Mouse (Mus musculus) monocyte, adult 5-6 weeks (primary cell): ENCODE data around the gene Osbpl3. TPM values are rescaled to one million over a fixed set of nuclear protein-coding genes. Genes with fewer than 3 reads are reported as not detected.
A peak's percentile ranks its signal among the peaks of the same experiment; 100 is the strongest.
"Not testable (repeated sequence)": the region's sequence is repeated elsewhere in the genome, so short reads cannot be mapped to it uniquely, and the experiment has no call there.

ENCODE experiments used
- ATAC-seq: fragments of 153-309, 156-312 bp; replicated peaks from 2 replicates; pipeline ENCODE4 v1.8.0; 2017; ENCODE audit warnings: mild to moderate bottlenecking; ENCODE audit not compliant: low TSS enrichment, insufficient number of reproducible peaks, severe bottlenecking, poor library complexity, low FRiP score
- total RNA-seq: library from RNA; stranded (forward); fragments of 200-1000, 200-491, 200-594 nt; gene quantifications from 3 replicates; pipeline ENCODE4 v1.2.3, GENCODE M21; 2017

The Osbpl3 gene
- total RNA-seq, 1 experiment from 2014 or later: 65.9 TPM

DNA sequence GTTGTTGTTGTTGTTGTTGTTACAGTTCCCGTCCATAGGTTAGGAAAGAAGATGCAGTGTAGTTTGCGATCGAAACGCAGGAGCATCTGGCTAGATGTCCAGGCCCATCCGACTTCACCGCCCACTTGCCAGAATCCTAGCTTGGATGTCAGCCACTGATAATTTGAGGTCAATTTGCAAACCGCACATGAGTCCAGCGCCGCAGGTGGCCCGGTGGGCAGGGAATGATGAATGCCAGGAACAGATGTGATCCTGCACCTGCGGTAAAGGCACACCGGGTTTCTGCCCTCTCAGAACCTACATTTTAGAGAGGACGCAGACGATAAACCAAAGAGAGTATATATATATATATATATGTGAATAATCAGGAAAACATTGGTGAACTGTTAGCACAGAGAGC is 705 bp upstream of the Osbpl3 start:
- ATAC-seq: no peak

DNA sequence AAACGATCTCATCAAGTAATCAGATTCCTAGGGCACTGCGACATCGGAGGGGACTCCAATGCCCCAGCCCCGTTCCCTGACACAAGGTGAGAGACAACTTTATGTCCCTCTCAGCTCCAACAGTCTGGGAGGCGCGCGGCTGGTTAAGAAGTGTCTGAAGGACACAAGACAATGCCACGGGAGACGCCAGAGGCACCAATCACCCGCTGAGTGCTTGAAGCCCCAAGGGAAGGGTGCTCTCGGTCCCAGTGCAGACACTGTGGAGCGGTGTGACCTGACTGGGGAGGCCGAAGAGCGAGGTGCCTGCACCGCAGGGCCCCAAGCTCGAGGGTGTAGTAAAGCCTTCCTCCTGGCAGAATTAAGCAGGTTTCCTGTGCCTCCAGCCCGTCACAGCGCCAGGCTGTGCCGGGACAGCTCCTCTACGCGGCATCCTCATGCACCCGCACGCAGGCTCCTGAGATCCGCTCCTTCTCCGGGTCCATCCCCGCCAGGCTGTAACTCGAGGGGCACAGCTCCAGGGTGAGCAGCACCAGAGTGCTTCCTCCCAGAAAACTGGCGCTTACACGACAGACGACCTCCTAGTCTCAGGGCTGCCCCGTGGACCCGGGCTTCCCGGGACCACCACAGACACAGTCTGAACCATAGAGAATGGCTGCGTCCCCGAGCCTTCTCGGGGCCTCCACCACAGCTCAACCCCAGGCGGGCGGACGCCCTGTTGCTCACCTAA is 736 bp downstream of the Osbpl3 start:
- ATAC-seq: peak; percentile 32; the same call in 1 of the 2 replicates

DNA sequence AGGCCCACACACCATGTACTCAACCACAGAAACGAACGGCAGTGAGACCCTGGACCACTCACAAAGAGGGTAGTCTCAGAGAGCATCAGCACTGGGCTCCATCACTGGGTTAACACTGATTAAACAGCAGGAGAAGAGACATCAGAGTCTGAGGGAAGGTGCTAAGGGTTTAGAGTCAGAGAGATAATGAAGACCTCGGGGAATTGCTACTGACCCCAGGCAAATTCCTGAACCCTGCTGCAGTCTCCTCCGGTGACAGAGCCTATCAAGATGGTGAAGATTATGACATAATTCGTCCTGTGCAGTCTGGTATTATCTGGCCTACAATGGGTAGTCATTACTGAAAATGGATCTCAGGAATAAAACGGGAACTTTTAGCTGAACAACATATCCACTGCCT is 2.4 kb downstream of the Osbpl3 start:
- ATAC-seq: no peak

DNA sequence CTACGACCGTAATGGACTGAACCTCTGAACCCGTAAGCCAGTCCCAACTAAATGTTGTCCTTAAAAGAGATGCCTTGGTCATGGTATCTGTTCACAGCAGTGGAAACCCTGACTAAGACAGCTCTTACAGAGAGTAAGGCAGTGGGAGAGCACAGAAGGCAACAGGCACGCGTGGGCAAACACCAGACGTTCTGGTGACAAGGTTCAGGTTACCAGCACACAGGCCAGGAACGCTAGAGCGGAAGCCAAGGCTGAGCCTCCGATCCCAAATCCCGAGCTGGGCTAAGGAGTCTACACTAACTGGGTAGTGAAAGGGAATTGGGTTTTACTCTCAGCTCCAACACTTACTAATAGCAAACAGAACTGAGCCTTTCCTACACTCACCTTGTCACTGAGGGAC is 3.8 kb downstream of the Osbpl3 start:
- no peak for ATAC-seq

DNA sequence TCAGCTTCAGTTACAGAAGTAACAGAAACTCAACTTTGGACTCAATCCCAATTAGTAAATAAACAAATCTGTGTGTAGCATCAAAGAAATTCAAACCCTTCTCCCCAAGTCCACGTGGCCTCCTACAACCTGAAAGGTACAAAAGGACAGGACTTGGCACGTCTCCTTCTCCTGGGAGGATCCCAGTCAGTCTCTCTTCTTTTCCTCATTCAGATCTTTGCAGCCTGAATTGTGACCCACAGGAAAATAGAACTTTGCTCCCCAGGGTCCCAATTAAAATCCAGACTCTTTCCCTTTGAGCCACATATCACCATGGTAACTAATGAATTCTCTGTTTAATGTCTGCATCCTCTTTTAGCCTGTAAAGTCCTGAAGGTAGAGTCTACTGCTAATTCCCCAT is 10.4 kb downstream of the Osbpl3 start:
- ATAC-seq: no peak

DNA sequence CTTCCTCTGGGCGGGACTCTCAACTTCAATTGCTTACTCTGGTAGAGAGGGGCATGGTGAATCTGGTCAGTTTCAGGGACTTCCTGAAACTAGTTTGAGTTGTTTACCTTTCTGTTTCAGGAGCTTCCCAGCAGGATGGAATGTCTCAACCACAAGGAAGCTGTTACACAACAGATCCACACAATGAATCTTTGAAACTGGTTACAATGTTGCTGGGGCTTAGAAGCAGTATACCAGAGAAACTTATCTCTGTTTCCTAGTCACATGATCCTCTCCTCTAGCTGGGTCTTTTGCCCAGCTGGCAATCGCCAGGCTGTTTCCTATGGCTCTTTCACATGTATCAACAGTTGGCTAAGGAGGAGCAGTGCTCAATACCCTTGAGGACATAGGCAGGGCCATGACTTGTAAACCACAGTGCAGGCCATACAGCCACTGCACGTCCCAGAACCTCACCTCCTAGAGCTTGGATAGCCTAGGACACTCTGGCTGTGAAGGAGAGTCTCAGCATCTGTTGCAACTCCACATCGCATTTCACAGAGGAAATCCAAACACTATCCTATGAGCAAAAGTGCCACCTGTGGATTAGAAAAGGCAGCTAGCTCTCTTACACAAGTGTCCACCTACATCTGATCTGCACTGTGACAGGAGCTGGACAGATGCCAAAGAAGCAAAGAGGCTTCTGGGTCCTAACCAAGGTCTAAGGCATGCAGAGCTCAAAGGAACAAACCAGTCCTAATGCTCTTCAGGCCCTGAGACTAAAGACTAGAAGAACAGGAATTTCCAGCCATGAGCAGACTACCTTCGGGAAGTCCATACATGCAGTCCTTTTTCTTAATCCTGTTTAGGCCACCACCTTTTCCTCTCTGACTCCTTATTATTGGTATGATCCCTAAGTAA is 14.8 kb downstream of the Osbpl3 start:
- no peak for ATAC-seq

DNA sequence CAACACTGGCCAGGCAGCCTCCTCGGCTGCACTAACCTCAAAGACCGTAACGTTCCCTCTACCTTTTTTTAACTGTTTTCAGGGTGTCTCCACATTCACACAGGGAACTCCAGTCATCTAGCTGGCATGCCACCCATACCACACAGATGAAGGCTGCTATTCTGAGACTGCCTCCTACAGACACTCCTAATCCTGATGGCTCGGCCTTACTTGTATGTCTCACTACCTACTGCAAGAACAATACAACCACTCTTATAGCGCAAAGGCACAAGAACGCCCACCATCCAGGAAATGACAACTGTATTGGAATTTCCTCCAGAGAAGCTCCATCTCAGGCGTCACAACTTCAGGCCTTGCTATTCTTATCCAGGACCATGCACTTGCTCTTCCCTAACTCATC is 15.8 kb downstream of the Osbpl3 start:
- no peak for ATAC-seq

DNA sequence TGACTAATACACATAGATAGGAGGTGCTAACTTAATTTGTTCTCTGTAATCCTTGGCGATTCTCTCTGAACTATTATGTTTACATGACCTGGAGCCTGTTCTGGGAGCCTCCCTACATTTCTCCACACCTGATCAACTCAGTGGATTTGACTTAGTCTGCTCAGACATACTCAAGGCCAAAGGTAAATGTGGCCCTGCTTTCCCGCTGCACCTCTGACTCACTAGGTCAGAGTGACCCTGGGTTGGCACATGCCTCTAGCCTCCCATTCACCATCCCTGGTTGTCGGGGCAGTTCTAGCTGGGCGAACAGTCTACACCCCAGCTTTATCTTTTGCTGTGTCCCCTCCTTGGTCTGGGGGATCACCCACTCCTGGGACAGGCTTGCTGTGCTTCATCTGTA is 17.1 kb downstream of the Osbpl3 start:
- ATAC-seq: not testable (repeated sequence)

DNA sequence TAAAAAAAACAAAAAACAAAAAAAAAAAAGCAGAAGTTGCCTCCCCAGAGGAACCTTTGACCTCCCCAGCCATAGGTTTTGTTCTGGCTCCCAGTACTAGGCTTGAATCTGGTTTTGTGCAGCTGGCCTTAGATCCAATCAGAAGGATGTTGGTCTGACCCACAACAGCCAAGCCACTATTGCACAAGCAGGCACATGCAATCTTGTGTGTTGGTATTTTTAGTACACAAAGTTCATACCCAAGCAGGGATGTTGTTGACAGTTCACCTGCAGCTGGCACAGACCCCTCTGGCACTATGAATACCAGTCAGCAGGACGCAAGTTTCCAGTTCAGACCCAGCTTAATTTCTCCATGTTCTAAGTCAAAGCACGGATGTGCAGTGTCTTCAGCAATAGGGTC is 18.2 kb downstream of the Osbpl3 start:
- ATAC-seq: peak; percentile 70

DNA sequence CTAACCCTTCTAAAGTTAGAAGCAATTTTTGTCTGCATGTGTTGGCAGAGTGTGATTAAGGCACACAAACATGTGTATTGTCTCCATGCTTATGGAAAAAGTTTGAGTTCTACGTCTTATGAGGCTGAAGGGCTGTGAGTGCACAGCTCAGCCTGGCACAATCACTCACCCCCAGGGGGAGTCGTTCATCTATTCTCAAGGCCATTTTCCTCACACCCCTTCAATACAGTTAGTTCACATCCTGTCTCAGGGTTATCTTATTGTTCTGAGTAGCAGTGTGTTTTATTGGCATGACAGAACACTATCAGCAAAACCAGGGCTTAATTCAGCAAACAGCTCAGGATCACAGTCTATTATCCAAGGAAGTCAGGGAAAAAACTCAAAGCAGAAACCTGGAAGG is 19.3 kb downstream of the Osbpl3 start:
- no peak for ATAC-seq

DNA sequence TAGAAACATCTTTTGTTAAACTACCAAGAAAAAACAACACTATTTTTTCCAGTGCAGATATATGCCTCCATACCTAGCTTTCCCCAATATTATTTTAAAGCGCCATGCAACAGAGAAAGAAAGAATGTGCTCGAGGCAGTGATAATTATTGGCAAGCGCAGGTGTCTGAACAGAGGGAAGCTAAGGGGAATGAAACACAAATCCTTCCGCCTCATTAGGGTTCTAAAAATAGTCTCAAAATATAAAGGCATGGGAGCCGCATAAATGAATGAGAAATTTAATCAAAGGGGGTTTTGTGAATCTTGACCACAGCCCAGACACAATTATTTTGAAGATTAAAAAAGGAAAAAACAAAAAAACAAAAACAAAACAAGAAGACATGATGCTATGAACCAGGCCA is 23.5 kb downstream of the Osbpl3 start:
- ATAC-seq: no peak

DNA sequence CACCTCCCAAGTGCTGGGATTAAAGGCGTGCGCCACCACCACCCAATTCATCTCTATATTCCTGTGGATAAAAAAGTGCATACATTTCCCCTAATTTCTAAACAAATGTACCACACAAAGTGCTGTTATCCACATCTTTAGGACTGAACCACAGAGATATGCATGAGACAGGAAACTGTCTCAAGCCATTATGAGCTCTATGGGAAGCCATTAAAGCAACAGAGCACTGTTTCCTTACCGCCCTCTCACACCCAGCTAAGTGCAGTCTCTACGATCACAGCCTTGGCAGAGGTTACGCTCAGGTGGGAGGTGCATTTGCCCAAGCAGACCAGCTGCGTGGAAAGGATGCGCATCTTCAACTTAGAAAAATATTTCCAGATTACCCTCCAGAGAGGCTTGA is 26.7 kb downstream of the Osbpl3 start:
- no peak for ATAC-seq

DNA sequence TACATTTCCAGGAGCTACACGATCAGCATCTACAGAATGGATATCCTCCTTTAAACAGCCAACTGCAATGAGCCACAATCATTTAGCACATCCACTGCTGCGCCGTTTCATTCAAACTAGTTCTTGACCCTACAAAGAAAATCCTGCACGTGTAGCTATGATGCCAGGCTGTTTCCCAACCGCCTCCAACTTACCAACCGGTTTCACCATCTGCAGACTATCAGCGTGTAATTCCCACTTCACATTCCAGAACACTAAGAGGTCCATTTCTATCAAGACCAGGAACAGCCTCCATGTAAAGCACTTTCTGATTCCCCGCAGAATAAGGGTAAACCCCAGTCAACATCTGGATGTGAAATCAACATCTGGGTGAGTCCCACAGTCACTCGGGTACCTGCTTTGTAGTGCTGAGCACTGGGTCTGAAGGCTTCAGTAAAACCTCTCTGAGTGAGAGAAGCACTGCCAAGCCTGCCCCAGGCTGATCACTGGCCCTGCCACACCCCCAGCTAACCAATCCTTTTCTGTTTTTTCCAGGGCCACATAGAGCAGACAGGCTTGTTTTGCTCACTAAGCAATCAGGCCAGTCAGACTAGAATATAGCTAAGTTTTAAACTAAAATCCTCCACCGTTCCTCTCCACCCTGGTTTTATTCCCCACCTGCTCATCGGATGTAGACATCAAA is 28.8 kb downstream of the Osbpl3 start:
- no peak for ATAC-seq

DNA sequence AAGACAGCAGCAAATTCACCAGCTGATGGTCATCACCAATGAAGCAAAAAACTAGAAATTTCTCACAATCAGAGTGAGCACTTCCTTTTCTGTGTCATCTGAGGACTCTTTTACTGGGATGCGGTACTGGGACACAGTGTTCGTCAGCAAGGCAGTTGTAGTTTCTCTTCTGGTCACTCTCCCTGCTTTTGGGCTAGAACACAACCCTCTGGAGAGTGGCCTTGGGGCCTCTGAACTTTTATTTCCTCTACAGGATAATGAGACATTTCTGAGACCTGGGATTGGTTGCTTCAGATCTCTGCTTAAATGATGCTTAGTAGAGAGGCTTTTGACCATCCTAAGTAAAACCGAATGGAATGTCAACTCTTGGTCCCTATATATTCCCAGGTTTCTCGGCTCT is 29.4 kb downstream of the Osbpl3 start:
- no peak for ATAC-seq

DNA sequence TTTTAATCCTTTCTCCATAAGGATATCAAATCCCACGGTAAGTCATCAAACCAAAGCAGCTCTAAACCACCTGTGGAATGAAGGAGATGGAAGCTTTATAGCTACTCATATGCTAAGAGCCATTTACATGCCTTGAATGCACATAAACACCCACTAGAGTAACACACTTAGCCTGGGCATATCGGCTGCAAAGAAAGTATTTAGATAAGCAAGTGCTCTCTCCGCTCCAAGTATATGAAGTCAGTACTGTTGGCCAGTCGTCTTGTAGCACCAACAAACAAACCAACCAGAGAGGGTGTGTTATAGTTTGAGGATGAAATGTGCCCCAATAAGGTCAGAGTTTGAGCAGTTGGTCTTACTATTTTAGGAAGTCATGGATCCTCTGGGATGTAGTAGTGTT is 31.7 kb downstream of the Osbpl3 start:
- ATAC-seq: no peak

DNA sequence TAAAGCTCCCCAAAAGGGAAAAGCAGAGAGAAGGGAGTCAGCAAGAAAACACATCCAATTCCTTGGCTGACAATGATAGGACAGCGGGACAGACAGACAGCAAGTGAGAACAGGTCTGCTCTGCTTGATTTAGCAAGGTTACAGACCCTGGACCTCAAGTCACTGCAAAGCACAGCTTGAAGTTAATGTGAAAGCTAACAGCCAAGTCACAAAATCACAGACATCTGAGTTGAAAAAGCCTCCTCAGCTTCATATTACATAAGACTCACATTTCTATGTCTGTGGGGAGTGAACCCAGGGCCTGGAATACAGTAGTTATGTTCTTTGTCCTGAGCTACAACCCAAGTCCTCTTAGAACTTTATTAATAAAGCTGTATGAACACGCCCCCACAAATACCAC is 35.6 kb downstream of the Osbpl3 start:
- ATAC-seq: no peak

DNA sequence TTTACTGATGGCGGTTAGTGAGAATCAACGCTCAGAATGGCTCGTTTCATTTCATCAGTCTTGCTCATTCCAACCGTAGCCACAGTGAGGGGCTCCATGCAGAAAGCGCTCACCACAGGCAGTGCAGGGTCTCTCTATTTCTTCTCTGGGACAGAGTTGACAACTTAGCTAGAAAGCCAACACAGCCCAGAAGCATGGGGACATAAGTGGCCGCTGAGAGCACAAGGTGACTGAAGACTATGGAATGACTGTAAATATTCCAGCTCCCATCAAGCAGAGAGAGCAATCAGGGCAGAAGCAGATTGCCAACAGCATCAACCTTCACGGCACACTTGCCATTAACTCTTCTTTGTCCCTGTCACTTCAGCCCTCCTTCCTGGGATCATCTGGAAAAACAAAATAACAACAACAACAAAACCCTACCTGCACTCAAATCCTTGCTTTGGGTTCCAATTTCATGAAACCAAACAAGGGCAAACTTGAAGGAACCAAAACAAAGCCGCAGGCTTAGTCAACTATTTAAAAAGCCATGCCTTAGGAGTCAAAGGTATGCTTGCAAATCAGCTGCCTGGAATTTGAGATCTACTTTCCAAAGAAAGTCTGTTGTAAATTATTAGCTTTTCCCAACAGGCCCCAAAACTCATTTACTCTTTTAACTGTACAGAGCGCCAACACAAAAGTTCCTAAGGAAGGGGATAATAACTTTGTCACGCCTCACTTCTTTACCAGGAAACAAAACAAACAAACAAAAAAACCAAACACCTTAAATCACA is 36.3 kb downstream of the Osbpl3 start:
- ATAC-seq: no peak

DNA sequence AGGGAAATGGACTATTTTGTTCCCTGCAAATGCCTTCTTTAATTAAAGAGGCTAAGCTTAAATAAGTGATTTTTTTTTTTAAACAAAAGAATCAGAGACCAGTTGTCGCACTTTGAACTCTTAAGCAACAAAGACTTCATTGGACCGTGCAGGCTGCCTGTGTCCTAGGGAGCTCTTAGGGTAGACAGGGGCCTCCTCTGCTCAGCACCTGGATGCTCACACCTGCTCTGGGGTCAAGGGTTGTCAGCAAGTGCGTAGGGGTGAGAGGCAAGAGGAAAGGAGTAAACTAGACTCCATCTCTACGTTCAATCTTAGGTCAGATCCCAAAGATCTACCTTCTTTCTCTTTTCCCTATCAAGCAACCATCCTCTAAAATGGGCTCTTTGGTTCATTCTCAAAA is 37.0 kb downstream of the Osbpl3 start:
- ATAC-seq: no peak

DNA sequence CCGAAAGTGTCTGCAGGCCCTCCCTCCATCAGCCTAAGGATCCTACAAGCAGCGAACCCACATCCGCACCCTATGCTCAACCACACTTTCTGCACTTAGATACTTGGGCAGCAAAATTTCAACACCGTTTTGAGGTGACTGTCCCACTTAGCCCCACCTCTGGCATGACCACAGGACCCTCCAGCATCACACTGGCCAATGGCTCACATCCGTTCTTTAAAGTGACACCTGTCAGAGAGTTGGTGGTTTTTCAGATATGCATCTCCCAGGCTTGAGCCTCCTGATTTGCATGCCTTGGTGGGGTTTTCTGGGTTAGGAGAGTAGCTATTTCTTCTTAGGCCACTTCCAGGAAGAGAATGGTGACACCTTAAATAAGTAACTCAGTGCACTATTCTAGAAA is 39.1 kb downstream of the Osbpl3 start:
- ATAC-seq: peak; percentile 91
